In the genomic region with DNA sequence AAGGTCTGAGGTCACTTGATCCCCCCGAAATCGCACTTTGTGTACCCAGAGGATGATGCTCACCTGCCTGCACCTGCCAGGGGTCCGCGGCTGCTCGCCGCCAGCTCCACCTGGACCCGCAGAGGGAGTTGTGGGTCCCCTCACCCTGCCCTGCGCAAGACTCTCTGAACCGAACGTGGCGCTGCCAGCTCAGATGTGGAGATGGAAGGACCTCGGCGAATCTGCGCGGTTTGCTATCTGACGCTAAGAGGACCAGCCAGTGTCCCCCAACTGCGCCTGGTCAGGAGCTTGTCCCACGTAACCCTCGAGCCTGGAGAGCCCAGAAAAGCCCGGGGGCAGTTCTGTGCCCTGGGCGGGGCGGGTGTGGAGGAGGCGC, we compare ENCODE assay signal across 9 mouse cellular contexts. TPM values are rescaled to one million over a fixed set of nuclear protein-coding genes. Genes with fewer than 3 reads are reported as not detected.
DNase-seq lines count a peak whose midpoint lies in the region; ATAC-seq and TF ChIP-seq lines count a peak whose summit lies in the region.
"Had no signal": no experiment of that assay in that cellular context is flagged by ENCODE, and none has a peak within 500 bp of the region (broad histone marks: within the 10 kb centered on the region; RNA-seq: fewer than 3 reads in every experiment).

Gene Cbln4 (minus strand): TSS at position 232 of the 376 bp plus-strand sequence.

- no peak for ATAC-seq in lung, embryonic 14.5 days (ENCODE audit: insufficient read depth)
- ATAC-seq in lung, postnatal 0 days, result no peak
- no peak for ATAC-seq in forebrain, embryonic 15.5 days (replicated peaks)
- ATAC-seq in limb, embryonic 14.5 days (ENCODE audit: low FRiP score, low read depth), result no peak
- ATAC-seq: inflammation-experienced regulatory T-cells, adult 6 months had no signal

- H3K4me3 ChIP-seq in lung, embryonic 14.5 days (ENCODE audit: low read depth, low read length), result peak within 1 kb of the TSS; percentile 14; the same call in 1 of the 2 replicates
- no peak within 1 kb of the TSS for H3K4me3 ChIP-seq in lung, postnatal 0 days (ENCODE audit: low read depth, low read length)
- H3K4me3 ChIP-seq in forebrain, embryonic 15.5 days, result peak within 1 kb of the TSS; percentile 45
- peak within 1 kb of the TSS; percentile 25 for H3K4me3 ChIP-seq in limb, embryonic 14.5 days (replicated peaks; ENCODE audit: low read length)
- H3K4me3 ChIP-seq: myocyte had no signal

- WGBS in lung, embryonic 14.5 days, result 1% methylated on average over 23 of the region's 23 CpGs
- WGBS in lung, postnatal 0 days, result 4% methylated on average over 23 of the region's 23 CpGs
- WGBS in forebrain, embryonic 15.5 days, result under 1% methylated on average over 23 of the region's 23 CpGs
- WGBS in limb, embryonic 14.5 days, result 3% methylated on average over 23 of the region's 23 CpGs

- peaks cover 48% of the 10 kb centered on the region for H3K27me3 ChIP-seq in lung, embryonic 14.5 days (ENCODE audit: insufficient read depth, low read length)
- peaks cover 18% of the 10 kb centered on the region for H3K27me3 ChIP-seq in lung, postnatal 0 days (replicated peaks; ENCODE audit: insufficient read depth, low read length)
- H3K27me3 ChIP-seq in forebrain, embryonic 15.5 days, result peaks cover 35% of the 10 kb centered on the region
- peaks cover 43% of the 10 kb centered on the region for H3K27me3 ChIP-seq in limb, embryonic 14.5 days (ENCODE audit: control insufficient read depth, insufficient read depth, low read length)

- no peaks in the 10 kb centered on the region for H3K9me3 ChIP-seq in lung, embryonic 14.5 days (ENCODE audit: low read depth, low read length)
- no peaks in the 10 kb centered on the region for H3K9me3 ChIP-seq in lung, postnatal 0 days (ENCODE audit: low read length)
- no peaks in the 10 kb centered on the region for H3K9me3 ChIP-seq in forebrain, embryonic 15.5 days
- no peaks in the 10 kb centered on the region for H3K9me3 ChIP-seq in limb, embryonic 14.5 days (ENCODE audit: control insufficient read depth, low read length)

- peak within 1 kb of the TSS; percentile 29; the same call in 1 of the 2 replicates for H3K4me2 ChIP-seq in lung, embryonic 14.5 days
- H3K4me2 ChIP-seq in lung, postnatal 0 days (replicated peaks; ENCODE audit: low read depth, low read length), result no peak within 1 kb of the TSS
- peak within 1 kb of the TSS; percentile 86 for H3K4me2 ChIP-seq in forebrain, embryonic 15.5 days (replicated peaks)
- peak within 1 kb of the TSS; percentile 34 for H3K4me2 ChIP-seq in limb, embryonic 14.5 days (replicated peaks; ENCODE audit: low read depth, low read length, severe bottlenecking)

- no peaks in the 10 kb centered on the region for H3K4me1 ChIP-seq in lung, embryonic 14.5 days (ENCODE audit: insufficient read depth)
- H3K4me1 ChIP-seq in lung, postnatal 0 days (ENCODE audit: insufficient read depth, low read depth, low read length), result no peaks in the 10 kb centered on the region
- H3K4me1 ChIP-seq in forebrain, embryonic 15.5 days, result peaks cover 33% of the 10 kb centered on the region
- H3K4me1 ChIP-seq in limb, embryonic 14.5 days (ENCODE audit: control insufficient read depth, insufficient read depth, low read length), result peaks cover 7% of the 10 kb centered on the region; the same call in 1 of the 2 replicates

- no peak for TF ChIP-seq EP300 in lung, postnatal 0 days (IDR thresholded peaks at IDR 0.05)

- no peak for DNase-seq in lung, embryonic 14.5 days
- no peak for DNase-seq in lung, postnatal 0 days (ENCODE audit: low spot score)
- DNase-seq in limb, embryonic 14.5 days (ENCODE audit: low spot score), result no peak
- no peak for DNase-seq in adrenal gland, postnatal 4 days (ENCODE audit: low spot score in 2 of 2)
- DNase-seq in adrenal gland, adult 18-20 months (ENCODE audit: low spot score in 2 of 2), result no peak
- no peak for DNase-seq in adrenal gland, adult 2 months

- no peak for TF ChIP-seq CTCF in lung, embryonic 14.5 days (IDR thresholded peaks at IDR 0.05; ENCODE audit: low read depth)
- TF ChIP-seq CTCF in lung, postnatal 0 days (IDR thresholded peaks at IDR 0.05), result no peak

- no peak within 1 kb of the TSS for H3K27ac ChIP-seq in lung, embryonic 14.5 days (ENCODE audit: low read depth)
- no peak within 1 kb of the TSS for H3K27ac ChIP-seq in lung, postnatal 0 days (ENCODE audit: low read length)
- H3K27ac ChIP-seq in forebrain, embryonic 15.5 days (replicated peaks), result no peak within 1 kb of the TSS
- no peak within 1 kb of the TSS for H3K27ac ChIP-seq in limb, embryonic 14.5 days (replicated peaks; ENCODE audit: low read depth, low read length)

- TF ChIP-seq POLR2A in limb, embryonic 14.5 days (IDR thresholded peaks at IDR 0.05; ENCODE audit: borderline replicate concordance, extremely low read depth, insufficient read depth, insufficient read length), result no peak

- no peaks in the 10 kb centered on the region for H3K36me3 ChIP-seq in lung, embryonic 14.5 days (ENCODE audit: insufficient read depth)
- no peaks in the 10 kb centered on the region for H3K36me3 ChIP-seq in lung, postnatal 0 days (ENCODE audit: insufficient read depth, low read length)
- no peaks in the 10 kb centered on the region for H3K36me3 ChIP-seq in forebrain, embryonic 15.5 days
- no peaks in the 10 kb centered on the region for H3K36me3 ChIP-seq in limb, embryonic 14.5 days (ENCODE audit: control insufficient read depth, insufficient read depth, low read length)

- H3K9ac ChIP-seq in lung, embryonic 14.5 days, result no peak within 1 kb of the TSS
- H3K9ac ChIP-seq in lung, postnatal 0 days (replicated peaks; ENCODE audit: low read depth), result no peak within 1 kb of the TSS
- peak within 1 kb of the TSS; percentile 50 for H3K9ac ChIP-seq in forebrain, embryonic 15.5 days (replicated peaks)
- H3K9ac ChIP-seq in limb, embryonic 14.5 days (ENCODE audit: low read depth, low read length, severe bottlenecking), result no peak within 1 kb of the TSS

RNA-seq across cellular contexts. Expression of gene Cbln4, which starts in this region (rescaled TPM):
- not detected in 2 replicates for polyA plus RNA-seq in lung, embryonic 14.5 days (2014; fragmentation: Nextera tagmentation; extraction: Ambion mirVana)
- polyA plus RNA-seq in lung, postnatal 0 days (2015; fragmentation: Nextera tagmentation; extraction: Ambion mirVana), result not detected in 2 replicates
- polyA plus RNA-seq in forebrain, embryonic 15.5 days (2015; fragmentation: Nextera tagmentation; extraction: Ambion mirVana), result 8.4 and 10.8 TPM in 2 replicates
- 2.1 TPM in 2 replicates for polyA plus RNA-seq in limb, embryonic 14.5 days (2012; rRNA removed)
- 2.4 TPM in 2 replicates for polyA plus RNA-seq in limb, embryonic 14.5 days (2014; fragmentation: Nextera tagmentation; extraction: Ambion mirVana)
- under 1 TPM in 1 of 2 experiments, not detected in 1; 0.17 TPM for total RNA-seq in adrenal gland, postnatal 4 days (2021)
- not detected for total RNA-seq in adrenal gland, adult 18-20 months (2021)
- total RNA-seq in adrenal gland, adult 2 months (2021), result not detected
- polyA plus RNA-seq in adrenal gland, adult 2 months (2012; rRNA removed), result not detected in 2 replicates
- polyA plus RNA-seq: myocyte had no signal
